Mouse (Mus musculus) limb, embryonic 15.5 days (tissue): ENCODE measurements at regions not wholly inside any gene's neighbourhood (a gene's known extent, or its start where the extent isn't known, plus 50 kb on each side); places are given as distances from the start of the nearest gene placed in this dataset.

Experiments
- ATAC-seq: fragments of 200-750 bp; cut with Nextera tagmentation; 2 replicates; pipeline ENCODE4 v1.8.0; 2017; ENCODE audit warnings: low read depth, moderate TSS enrichment; ENCODE audit not compliant: insufficient number of reproducible peaks, low FRiP score, low TSS enrichment
- H3K27ac ChIP-seq: fragments of 300-500 bp; sonication (generic); 2 replicates; pipeline ENCODE4 v1.5.1; 2015; ENCODE audit warnings: moderate library complexity, mild to moderate bottlenecking, inconsistent platforms
- H3K27me3 ChIP-seq: fragments of 300-500 bp; sonication (generic); 2 replicates; pipeline ENCODE4 v1.6.1; 2015; ENCODE audit warnings: inconsistent platforms
- H3K36me3 ChIP-seq: fragments of 300-500 bp; sonication (generic); 2 replicates; pipeline ENCODE4 v1.6.1; 2015; ENCODE audit warnings: inconsistent platforms
- H3K4me1 ChIP-seq: fragments of 300-500 bp; sonication (generic); 2 replicates; pipeline ENCODE4 v1.6.1; 2015; ENCODE audit warnings: inconsistent platforms
- H3K4me2 ChIP-seq: fragments of 300-500 bp; sonication (generic); 2 replicates; pipeline ENCODE4 v1.6.1; 2015; ENCODE audit warnings: mild to moderate bottlenecking, inconsistent platforms
- H3K4me3 ChIP-seq: fragments of 300-500 bp; sonication (generic); 2 replicates; pipeline ENCODE4 v1.5.1; 2015; ENCODE audit warnings: mild to moderate bottlenecking, inconsistent platforms
- H3K9ac ChIP-seq: fragments of 300-500 bp; sonication (generic); 2 replicates; pipeline ENCODE4 v1.6.1; 2015; ENCODE audit warnings: inconsistent platforms
- H3K9me3 ChIP-seq: fragments of 300-500 bp; sonication (generic); 2 replicates; pipeline ENCODE4 v1.6.1; 2016; ENCODE audit warnings: inconsistent platforms
- WGBS: fragments of 180-500 bp; shearing (Covaris S2); methylation state at CpG from one replicate; pipeline ENCODE4 v1.1.7; 2015; 5-methylcytosine and 5-hydroxymethylcytosine counted together

DNA sequence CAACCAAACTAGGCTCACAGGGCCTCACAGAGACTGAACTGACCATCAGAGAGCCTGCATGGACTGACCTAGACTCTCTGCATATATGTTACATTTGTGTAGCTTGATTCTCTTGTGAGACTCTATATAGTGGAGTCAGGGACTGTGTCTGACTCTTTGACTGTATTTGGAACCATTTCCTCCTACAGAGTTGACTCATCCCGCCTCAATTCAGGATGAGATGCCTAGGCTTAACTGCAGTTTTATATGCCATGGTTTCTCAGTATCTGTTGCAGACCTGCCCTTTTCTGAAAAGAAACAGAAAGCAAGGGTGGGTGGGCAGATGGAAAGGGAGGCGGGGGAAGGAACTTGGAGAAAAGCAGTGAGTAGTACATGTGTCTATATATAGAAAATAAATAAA, 441.9 kb downstream of the Tmem161b start:
- 86% methylated on average over 2 of the region's 2 CpGs for WGBS
- Histone ChIP-seq H3K9ac (no peak overlapping the region), H3K4me3 (no peak overlapping the region), H3K36me3 (no peaks in the 10 kb centered on the region), H3K27me3 (no peaks in the 10 kb centered on the region), H3K9me3 (no peaks in the 10 kb centered on the region), H3K4me2 (no peak overlapping the region), H3K4me1 (no peaks in the 10 kb centered on the region), H3K27ac (no peak overlapping the region)
- no peak for ATAC-seq

GRCm38 (mm10) chr13:84680971-84681370, 458.9 kb downstream of the Tmem161b start:
- H3K9me3 ChIP-seq: no peaks in the 10 kb centered on the region
- no peak overlapping the region for H3K4me2 ChIP-seq
- no peak overlapping the region for H3K9ac ChIP-seq
- H3K4me1 ChIP-seq: no peaks in the 10 kb centered on the region
- no peaks in the 10 kb centered on the region for H3K36me3 ChIP-seq
- WGBS: 70% methylated on average over 2 of the region's 2 CpGs
- ATAC-seq: no peak
- H3K27me3 ChIP-seq: no peaks in the 10 kb centered on the region
- H3K4me3 ChIP-seq: no peak overlapping the region
- no peak overlapping the region for H3K27ac ChIP-seq

DNA sequence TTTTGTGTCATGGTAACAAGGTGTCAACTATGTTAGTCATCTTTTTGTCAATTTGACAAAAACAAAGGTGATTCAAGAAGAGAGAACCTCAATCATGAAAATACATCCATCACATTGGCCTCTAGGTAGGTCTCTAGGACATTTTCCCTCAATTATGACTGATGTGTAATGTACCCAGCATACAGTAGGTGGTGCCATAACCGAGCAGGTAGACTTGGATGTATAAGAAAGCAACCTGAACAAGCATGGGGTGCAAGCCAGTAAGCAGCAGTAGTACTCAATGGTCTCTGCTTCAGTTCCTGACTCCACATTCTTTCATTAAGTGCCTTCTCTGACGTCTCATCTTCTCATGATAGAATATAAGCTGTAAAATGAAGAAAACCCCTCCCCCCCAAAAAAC, 463.8 kb downstream of the Tmem161b start:
- Histone ChIP-seq H3K36me3 (no peaks in the 10 kb centered on the region), H3K9ac (no peak overlapping the region), H3K4me3 (no peak overlapping the region), H3K27ac (no peak overlapping the region), H3K4me2 (no peak overlapping the region), H3K27me3 (no peaks in the 10 kb centered on the region), H3K9me3 (no peaks in the 10 kb centered on the region), H3K4me1 (no peaks in the 10 kb centered on the region)
- WGBS: 50% methylated on average over 2 of the region's 2 CpGs
- no peak for ATAC-seq

DNA sequence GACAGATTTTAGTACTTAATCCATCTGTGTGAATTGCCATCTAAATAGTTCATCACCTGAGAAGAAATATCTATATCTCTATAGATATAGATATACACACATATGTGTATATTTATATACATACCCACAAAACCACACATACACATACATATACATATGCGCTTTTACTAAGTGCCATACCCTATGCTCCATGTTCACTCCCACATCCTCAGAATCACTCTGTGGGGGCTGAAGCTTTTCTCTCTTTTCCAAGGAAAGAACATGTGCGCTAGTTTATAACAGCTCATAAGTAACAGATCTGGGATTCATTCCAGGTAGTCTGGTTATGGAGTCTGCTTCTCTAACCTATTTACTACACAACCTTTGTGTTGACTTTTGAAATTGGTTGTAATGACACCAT, 471.4 kb downstream of the Tmem161b start:
- Histone ChIP-seq H3K27ac (no peak overlapping the region), H3K9me3 (no peaks in the 10 kb centered on the region)
- 40% methylated on average over 2 of the region's 2 CpGs for WGBS

GRCm38 (mm10) chr13:84698472-84699080, 476.5 kb downstream of the Tmem161b start:
- Histone ChIP-seq H3K4me3 (no peak overlapping the region), H3K27me3 (no peaks in the 10 kb centered on the region), H3K36me3 (no peaks in the 10 kb centered on the region), H3K27ac (no peak overlapping the region), H3K9ac (no peak overlapping the region), H3K4me1 (no peaks in the 10 kb centered on the region), H3K4me2 (no peak overlapping the region), H3K9me3 (no peaks in the 10 kb centered on the region)
- no peak for ATAC-seq
- 61% methylated on average over 3 of the region's 3 CpGs for WGBS

More for the DNA sequence above, 471.4 kb downstream of the Tmem161b start:
- no peak for ATAC-seq
- Histone ChIP-seq H3K4me3 (no peak overlapping the region), H3K9ac (no peak overlapping the region), H3K4me2 (no peak overlapping the region), H3K36me3 (no peaks in the 10 kb centered on the region), H3K4me1 (no peaks in the 10 kb centered on the region), H3K27me3 (no peaks in the 10 kb centered on the region)

- ATAC-seq: no peak
- Histone ChIP-seq H3K9me3 (no peaks in the 10 kb centered on the region), H3K4me2 (no peak overlapping the region), H3K4me1 (no peaks in the 10 kb centered on the region), H3K36me3 (no peaks in the 10 kb centered on the region), H3K27ac (no peak overlapping the region), H3K9ac (no peak overlapping the region), H3K4me3 (no peak overlapping the region), H3K27me3 (no peaks in the 10 kb centered on the region)
- 86% methylated on average over 4 of the region's 4 CpGs for WGBS
Observed at GRCm38 (mm10) chr13:84741231-84741630, 448.0 kb upstream of the Ccnh start.

- Histone ChIP-seq H3K4me1 (no peaks in the 10 kb centered on the region), H3K27ac (no peak overlapping the region), H3K36me3 (no peaks in the 10 kb centered on the region), H3K27me3 (no peaks in the 10 kb centered on the region), H3K9me3 (no peaks in the 10 kb centered on the region), H3K9ac (no peak overlapping the region), H3K4me2 (no peak overlapping the region), H3K4me3 (no peak overlapping the region)
- WGBS: 91% methylated on average over 2 of the region's 2 CpGs
- ATAC-seq: no peak
Observed at GRCm38 (mm10) chr13:84748331-84748730, 440.9 kb upstream of the Ccnh start.

- H3K4me1 ChIP-seq: no peaks in the 10 kb centered on the region
- ATAC-seq: no peak
- H3K9me3 ChIP-seq: no peaks in the 10 kb centered on the region
Observed at GRCm38 (mm10) chr13:84749214-84749613, 440.0 kb upstream of the Ccnh start.

DNA sequence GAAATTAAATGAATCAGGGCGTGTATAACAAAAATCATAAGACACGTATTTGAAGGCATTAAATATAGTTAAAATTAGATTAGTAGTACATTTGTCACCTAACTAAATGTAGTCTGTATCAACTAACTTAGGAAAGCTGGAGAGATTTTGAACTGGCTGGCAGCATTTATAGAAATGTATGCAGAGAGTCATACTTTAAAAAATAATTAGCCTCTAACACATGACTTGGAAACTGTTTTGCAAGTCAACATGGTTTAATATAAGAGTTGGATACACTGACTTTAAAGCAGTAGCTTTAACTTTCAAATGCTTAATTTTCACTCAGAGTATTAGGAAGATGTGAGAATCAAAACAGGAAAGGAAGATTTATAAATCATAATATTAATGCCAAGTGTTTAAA, 439.1 kb upstream of the Ccnh start:
- no peak overlapping the region for H3K27ac ChIP-seq
- H3K4me1 ChIP-seq: no peaks in the 10 kb centered on the region
- ATAC-seq: no peak
- H3K9me3 ChIP-seq: no peaks in the 10 kb centered on the region
- H3K4me3 ChIP-seq: no peak overlapping the region
- WGBS: 84% methylated on average over 2 of the region's 2 CpGs
- no peak overlapping the region for H3K9ac ChIP-seq
- no peaks in the 10 kb centered on the region for H3K36me3 ChIP-seq
- H3K27me3 ChIP-seq: no peaks in the 10 kb centered on the region
- no peak overlapping the region for H3K4me2 ChIP-seq

More at GRCm38 (mm10) chr13:84749214-84749613, 440.0 kb upstream of the Ccnh start:
- H3K27ac ChIP-seq: no peak overlapping the region
- no peak overlapping the region for H3K4me3 ChIP-seq
- H3K4me2 ChIP-seq: no peak overlapping the region
- H3K9ac ChIP-seq: no peak overlapping the region
- H3K36me3 ChIP-seq: no peaks in the 10 kb centered on the region
- no peaks in the 10 kb centered on the region for H3K27me3 ChIP-seq
- WGBS: 82% methylated on average over 1 of the region's 1 CpGs

DNA sequence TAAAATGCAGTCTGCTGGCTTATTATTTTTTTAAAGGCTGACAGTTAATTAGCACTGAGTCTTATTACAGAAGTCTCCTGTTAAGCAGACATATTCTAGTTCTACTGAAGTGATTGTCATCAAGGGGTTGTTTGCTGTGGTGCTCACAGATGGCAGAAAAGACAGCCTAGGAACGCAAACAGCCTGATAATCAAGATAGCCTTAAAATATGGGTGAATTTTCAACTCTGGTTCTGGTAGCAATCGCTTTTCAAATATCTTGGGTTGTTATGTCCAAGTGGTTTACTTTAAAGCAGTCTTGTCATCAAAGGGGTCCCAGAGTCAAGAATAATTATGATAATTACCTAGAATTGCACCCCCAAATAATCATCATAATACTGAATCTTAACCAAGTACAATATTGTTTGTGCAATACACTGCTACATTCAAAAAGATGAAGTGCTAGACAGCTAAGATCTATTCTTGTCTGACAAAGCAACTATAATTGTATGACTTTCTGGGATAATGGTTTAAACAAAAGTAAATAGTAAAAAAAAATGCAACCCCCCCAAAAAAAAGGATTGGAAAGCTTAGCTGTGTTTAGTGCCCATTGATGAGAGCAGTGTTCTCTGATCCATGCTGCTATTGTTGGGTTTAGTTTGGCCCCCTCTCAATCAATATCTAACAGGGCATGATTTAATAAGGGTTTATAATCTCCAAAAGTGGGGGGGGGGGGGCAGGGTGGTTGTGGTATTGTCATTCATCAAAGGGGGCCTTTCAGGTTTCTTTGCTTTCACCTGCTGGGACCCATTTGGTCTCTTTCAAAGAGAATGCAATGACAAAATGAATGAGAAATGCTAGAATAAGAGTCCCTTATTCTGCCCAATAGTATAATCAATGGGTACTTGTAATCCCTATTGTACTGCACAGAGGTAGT, 437.4 kb upstream of the Ccnh start:
- no peak overlapping the region for H3K27ac ChIP-seq
- no peak overlapping the region for H3K4me2 ChIP-seq
- 73% methylated on average over 2 of the region's 2 CpGs for WGBS
- H3K4me3 ChIP-seq: no peak overlapping the region
- no peaks in the 10 kb centered on the region for H3K27me3 ChIP-seq
- ATAC-seq: no peak
- no peaks in the 10 kb centered on the region for H3K9me3 ChIP-seq
- no peak overlapping the region for H3K9ac ChIP-seq
- no peaks in the 10 kb centered on the region for H3K4me1 ChIP-seq
- H3K36me3 ChIP-seq: no peaks in the 10 kb centered on the region

- Histone ChIP-seq H3K9ac (no peak overlapping the region), H3K4me2 (no peak overlapping the region), H3K27ac (no peak overlapping the region), H3K9me3 (no peaks in the 10 kb centered on the region), H3K4me3 (no peak overlapping the region), H3K27me3 (no peaks in the 10 kb centered on the region), H3K36me3 (no peaks in the 10 kb centered on the region), H3K4me1 (no peaks in the 10 kb centered on the region)
- ATAC-seq: no peak
- WGBS: 75% methylated on average over 4 of the region's 4 CpGs
Observed at GRCm38 (mm10) chr13:84752491-84752820, 436.8 kb upstream of the Ccnh start.

DNA sequence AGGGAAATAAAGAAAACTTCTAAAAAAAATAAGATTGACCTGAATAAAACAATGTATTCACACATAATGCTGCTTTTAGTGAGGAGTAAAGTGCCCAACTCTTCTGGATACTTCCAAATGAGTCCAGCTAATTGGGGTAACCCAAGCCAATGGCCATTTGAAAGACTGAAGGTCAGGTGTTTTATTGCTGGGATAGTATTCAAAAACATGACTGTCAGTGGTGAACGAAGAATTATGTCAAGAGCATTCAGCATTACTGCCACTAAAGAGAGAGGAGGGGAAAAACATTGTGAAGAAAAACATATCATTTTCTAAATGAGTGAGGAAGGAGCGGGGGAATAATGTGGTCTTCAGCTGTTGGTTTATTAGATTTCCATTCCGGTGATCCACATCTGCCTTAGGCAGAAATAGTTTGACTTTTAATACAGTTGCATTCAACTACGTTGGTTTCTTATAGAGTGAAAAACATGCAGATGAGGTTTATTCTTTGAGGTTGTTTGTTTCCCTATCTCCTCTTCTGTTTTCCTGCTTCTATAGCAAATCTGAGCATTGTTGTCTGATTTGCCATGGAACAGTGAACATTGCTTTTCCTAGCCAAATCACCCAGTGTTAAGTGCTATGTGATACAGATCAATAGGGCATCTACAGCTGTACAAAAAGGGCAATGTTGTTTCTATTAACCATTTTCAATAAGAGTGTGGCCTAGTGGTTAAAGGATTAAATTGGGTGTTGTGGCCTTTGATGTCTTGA, 435.3 kb upstream of the Ccnh start:
- ATAC-seq: no peak
- Histone ChIP-seq H3K4me1 (no peaks in the 10 kb centered on the region), H3K4me2 (no peak overlapping the region), H3K4me3 (no peak overlapping the region), H3K9ac (no peak overlapping the region), H3K27ac (no peak overlapping the region), H3K27me3 (no peaks in the 10 kb centered on the region), H3K36me3 (no peaks in the 10 kb centered on the region), H3K9me3 (no peaks in the 10 kb centered on the region)
- WGBS: 71% methylated on average over 4 of the region's 4 CpGs
